23 mouse cellular contexts compared by ENCODE assay signal in genomic region chr13:64187065-64187464, GRCm38 (mm10). TPM values are rescaled to one million over a fixed set of nuclear protein-coding genes. Genes with fewer than 3 reads are reported as not detected.
A peak's percentile ranks its signal among the peaks of the same experiment; 100 is the strongest.
DNase-seq lines count a peak whose midpoint lies in the region; ATAC-seq and TF ChIP-seq lines count a peak whose summit lies in the region.
"Had no signal": no experiment of that assay in that cellular context is flagged by ENCODE, and none has a peak within 500 bp of the region (broad histone marks: within the 10 kb centered on the region; RNA-seq: fewer than 3 reads in every experiment).

No protein-coding gene starts in this region.

- no peaks in the 10 kb centered on the region for H3K27me3 ChIP-seq in heart, embryonic 16.5 days (ENCODE audit: control insufficient read depth, insufficient read depth, low read length)
- no peaks in the 10 kb centered on the region for H3K27me3 ChIP-seq in kidney, postnatal 0 days (ENCODE audit: insufficient read depth, low read length)
- no peaks in the 10 kb centered on the region for H3K27me3 ChIP-seq in splenic B cell, adult 2 months (ENCODE audit: control insufficient read depth, insufficient read depth, low read length, poor library complexity, severe bottlenecking)
- H3K27me3 ChIP-seq: hindbrain, embryonic 13.5 days had no signal

- peaks cover 10% of the 10 kb centered on the region for H3K4me1 ChIP-seq in heart, embryonic 16.5 days (ENCODE audit: control insufficient read depth, insufficient read depth, low read length)
- no peaks in the 10 kb centered on the region for H3K4me1 ChIP-seq in kidney, postnatal 0 days (replicated peaks; ENCODE audit: insufficient read depth, low read length)
- H3K4me1 ChIP-seq: hindbrain, embryonic 13.5 days had no signal

- ATAC-seq in heart, embryonic 16.5 days (replicated peaks; ENCODE audit: extremely low read depth, insufficient read depth, low FRiP score) = peak; percentile 73
- no peak for ATAC-seq in kidney, postnatal 0 days (replicated peaks; ENCODE audit: low FRiP score, low read depth)
- ATAC-seq: activated CD4-positive, CD25-positive, alpha-beta regulatory T cell, adult 4 months; forebrain, embryonic 16.5 days had no signal

- TF ChIP-seq CTCF in kidney, postnatal 0 days (IDR thresholded peaks at IDR 0.05; ENCODE audit: low read depth) = no peak

- peaks cover 17% of the 10 kb centered on the region for H3K36me3 ChIP-seq in heart, embryonic 16.5 days (ENCODE audit: control insufficient read depth, insufficient read depth)
- H3K36me3 ChIP-seq in kidney, postnatal 0 days (ENCODE audit: insufficient read depth, low read length) = peaks cover 13% of the 10 kb centered on the region; the same call in 1 of the 2 replicates
- no peaks in the 10 kb centered on the region for H3K36me3 ChIP-seq in splenic B cell, adult 2 months (ENCODE audit: control insufficient read depth, insufficient read depth, low read length, poor library complexity, severe bottlenecking)

- no peak for DNase-seq in heart, postnatal 25 days (ENCODE audit: low spot score)
- peak; percentile 21 for DNase-seq in kidney, postnatal 0 days (ENCODE audit: low spot score)
- no peak for DNase-seq in kidney, adult 18-20 months
- peak; percentile 20 for DNase-seq in right cerebral cortex, postnatal 4 days
- DNase-seq in right cerebral cortex, postnatal 14 days = no peak
- DNase-seq in splenic B cell, adult 2 months (ENCODE audit: low read depth, low spot score) = peak; percentile 4
- DNase-seq in adrenal gland, adult 18-20 months (ENCODE audit: low spot score in 2 of 2) = no peak
- DNase-seq: cerebellum, adult 11-12 months; cerebellum, postnatal 14 days; embryo, embryonic 11 days; kidney, postnatal 36 days; layer of hippocampus, adult 9-11 months; left cerebral cortex, postnatal 4 days; liver; midbrain, embryonic 14.5 days; spleen, adult 18-20 months; thymus, adult 18-20 months had no signal

- H3K4me2 ChIP-seq in heart, embryonic 16.5 days (ENCODE audit: low read depth, low read length) = no peak overlapping the region
- no peak overlapping the region for H3K4me2 ChIP-seq in kidney, postnatal 0 days (ENCODE audit: low read length)
- H3K4me2 ChIP-seq: hindbrain, embryonic 13.5 days had no signal

- H3K9ac ChIP-seq in heart, embryonic 16.5 days (ENCODE audit: low read length) = no peak overlapping the region
- no peak overlapping the region for H3K9ac ChIP-seq in kidney, postnatal 0 days (ENCODE audit: low read depth, low read length)
- H3K9ac ChIP-seq: hindbrain, embryonic 13.5 days had no signal

- peak overlapping the region; percentile 65 for H3K27ac ChIP-seq in heart, embryonic 16.5 days (ENCODE audit: low read length)
- H3K27ac ChIP-seq in kidney, postnatal 0 days = no peak overlapping the region
- H3K27ac ChIP-seq: hindbrain, embryonic 13.5 days; left cerebral cortex, adult 2 months had no signal

- no peaks in the 10 kb centered on the region for H3K9me3 ChIP-seq in heart, embryonic 16.5 days (replicated peaks; ENCODE audit: control insufficient read depth, low read length)
- H3K9me3 ChIP-seq in kidney, postnatal 0 days (replicated peaks; ENCODE audit: low read length) = no peaks in the 10 kb centered on the region
- H3K9me3 ChIP-seq: hindbrain, embryonic 13.5 days had no signal

- intact Hi-C loops in heart, postnatal 25 days (cut with DNase I) = no loop called here

- H3K4me3 ChIP-seq in heart, embryonic 16.5 days (ENCODE audit: low read length) = no peak overlapping the region
- H3K4me3 ChIP-seq in kidney, postnatal 0 days (replicated peaks; ENCODE audit: low read depth, low read length) = no peak overlapping the region
- H3K4me3 ChIP-seq: hindbrain, embryonic 13.5 days; left cerebral cortex, adult 2 months; myocyte had no signal

RNA-seq across cellular contexts. Expression of gene Habp4, which starts 25.4 kb away (rescaled TPM):
- 50.4 and 53.2 TPM in 2 replicates for polyA plus RNA-seq in heart, embryonic 16.5 days (2015; fragmentation: Nextera tagmentation; extraction: Ambion mirVana)
- 10 to 100 TPM; 52.6 to 52.7 TPM for total RNA-seq in heart, postnatal 25 days (2021)
- 32.2 and 37.4 TPM in 2 replicates for polyA plus RNA-seq in kidney, postnatal 0 days (2015; fragmentation: Nextera tagmentation; extraction: Ambion mirVana)
- total RNA-seq in adrenal gland, adult 18-20 months (2021) = 10 to 100 TPM; 28.5 to 30.2 TPM

RNA-seq across cellular contexts. Expression of gene Zfp367, which starts 34.1 kb away (rescaled TPM):
- 27.7 and 29.6 TPM in 2 replicates for polyA plus RNA-seq in heart, embryonic 16.5 days (2015; fragmentation: Nextera tagmentation; extraction: Ambion mirVana)
- total RNA-seq in heart, postnatal 25 days (2021) = 10 to 100 TPM; 21.5 to 22.6 TPM
- 13.1 and 15.2 TPM in 2 replicates for polyA plus RNA-seq in kidney, postnatal 0 days (2015; fragmentation: Nextera tagmentation; extraction: Ambion mirVana)
- 10 to 100 TPM; 20.9 to 23.5 TPM for total RNA-seq in adrenal gland, adult 18-20 months (2021)

RNA-seq across cellular contexts. Expression of gene Slc35d2, which starts 57.9 kb away (rescaled TPM):
- polyA plus RNA-seq in heart, embryonic 16.5 days (2015; fragmentation: Nextera tagmentation; extraction: Ambion mirVana) = 4.1 and 5.2 TPM in 2 replicates
- total RNA-seq in heart, postnatal 25 days (2021) = 1 to 10 TPM; 1.5 to 1.6 TPM
- 8.5 and 9.8 TPM in 2 replicates for polyA plus RNA-seq in kidney, postnatal 0 days (2015; fragmentation: Nextera tagmentation; extraction: Ambion mirVana)
- 1 to 10 TPM; 4.3 to 7.7 TPM for total RNA-seq in adrenal gland, adult 18-20 months (2021)

Comparison
In these comparisons a context has a peak if more than half of its experiments do, and no peak if none do; other contexts are left out.
1. DNase-seq: peak in kidney, postnatal 0 days (single experiment), right cerebral cortex, postnatal 4 days (single experiment) and splenic B cell, adult 2 months (single experiment); none in heart, postnatal 25 days (single experiment), kidney, adult 18-20 months (single experiment), right cerebral cortex, postnatal 14 days (single experiment) and adrenal gland, adult 18-20 months (0 of 2).